Mouse (Mus musculus) spleen, postnatal 4 days (tissue): ENCODE measurements around the gene Sgpl1.

Experiments used
- DNase-seq, 2 experiments: peaks; one replicate each; pipeline ENCODE4 v3.0.0; 2022; ENCODE audit warnings: low spot score in 2 of 2

Gene Sgpl1

GRCm38 (mm10) chr10:61147157-61148040 is at the start of gene Sgpl1:
Sgpl1 (minus strand) TSS chr10:61147703.
- peak; percentile 88 to 94 for DNase-seq

DNA sequence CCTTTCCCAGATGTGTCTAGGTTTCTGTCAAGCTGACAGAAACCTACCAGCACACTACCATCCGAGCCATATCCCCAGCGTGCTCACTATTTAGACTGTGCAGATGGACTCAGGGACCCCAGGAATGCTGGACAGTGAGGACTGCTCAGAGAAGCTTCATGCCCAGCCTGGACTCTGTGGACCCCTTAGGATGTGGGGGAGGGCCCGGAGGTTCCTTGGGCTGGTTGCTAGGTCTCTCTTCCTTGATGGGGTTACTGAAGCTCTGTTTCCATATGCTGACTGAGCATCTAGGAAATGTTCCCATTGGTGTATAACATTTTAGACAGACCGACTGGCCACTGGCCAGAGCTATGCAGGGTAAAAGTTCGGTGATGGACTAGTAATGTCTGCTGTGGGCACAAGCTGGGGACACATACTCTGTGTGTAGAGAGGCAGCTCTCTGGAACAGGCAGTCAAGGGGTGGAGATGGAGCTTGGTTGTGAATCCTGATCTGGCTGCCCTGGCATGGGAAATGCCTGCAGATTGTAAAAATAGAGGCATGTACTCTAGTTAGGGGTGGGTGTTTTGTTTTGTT is 48.3 kb upstream of the Sgpl1 start:
- no peak for DNase-seq

DNA sequence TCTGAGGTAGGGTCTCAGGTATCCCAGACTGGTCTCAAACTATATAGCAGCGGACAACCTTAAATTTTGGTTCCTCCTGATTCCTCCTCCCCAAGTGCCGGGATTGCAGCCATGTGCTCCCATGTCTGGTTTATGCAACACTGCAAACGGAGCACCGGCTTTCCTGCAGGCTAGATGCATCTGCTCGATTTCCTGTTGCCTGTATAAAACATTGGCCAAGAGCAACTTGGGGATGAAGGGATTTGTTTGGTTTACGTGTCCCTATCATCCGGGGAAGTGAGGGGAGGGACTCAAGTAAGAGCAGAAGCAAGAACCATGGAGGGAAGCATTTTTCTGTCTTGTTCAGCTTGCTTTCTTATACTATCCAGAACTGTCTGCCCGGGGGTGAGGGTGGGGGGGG is 47.7 kb upstream of the Sgpl1 start:
- DNase-seq, result no peak

DNA sequence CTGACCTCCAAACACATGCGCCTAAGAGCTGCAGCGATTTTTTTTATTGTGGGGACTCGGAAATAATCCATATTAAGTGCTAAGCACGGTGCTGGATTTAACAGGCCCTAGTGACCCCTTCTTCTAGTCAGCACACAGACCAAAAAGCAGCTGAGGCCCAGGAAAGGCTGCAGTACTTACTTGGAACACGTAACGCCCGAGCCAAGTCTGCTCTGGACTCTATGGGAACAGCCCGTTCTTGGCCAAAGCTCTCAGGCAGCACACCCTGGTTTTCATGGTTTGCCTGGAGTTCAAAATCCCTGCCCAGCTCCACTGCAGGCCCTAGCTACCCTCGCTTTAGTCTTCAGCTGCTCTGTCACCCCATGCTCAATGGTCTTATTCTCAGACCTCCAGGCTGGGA is 47.1 kb upstream of the Sgpl1 start:
- no peak for DNase-seq

DNA sequence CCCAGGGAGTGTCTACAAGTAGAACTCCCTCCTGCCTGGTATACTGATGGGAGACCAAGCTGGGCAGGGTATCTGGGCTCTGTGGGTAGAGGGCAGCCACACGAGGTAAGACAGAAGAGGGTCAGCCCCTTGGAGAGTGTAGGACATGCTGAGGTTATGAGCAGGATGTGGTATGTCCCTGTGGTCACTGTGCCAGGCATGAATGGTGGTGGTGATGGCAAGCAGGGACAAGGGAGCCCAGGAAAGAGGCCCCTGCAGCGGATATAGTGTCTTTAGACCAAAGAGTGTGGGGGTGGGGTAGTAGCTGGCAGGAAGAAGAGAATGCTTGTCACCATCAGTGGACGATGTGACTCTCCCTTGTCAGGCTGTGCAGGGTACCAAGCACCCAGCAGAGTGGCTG is 40.5 kb upstream of the Sgpl1 start:
- DNase-seq, result no peak

DNA sequence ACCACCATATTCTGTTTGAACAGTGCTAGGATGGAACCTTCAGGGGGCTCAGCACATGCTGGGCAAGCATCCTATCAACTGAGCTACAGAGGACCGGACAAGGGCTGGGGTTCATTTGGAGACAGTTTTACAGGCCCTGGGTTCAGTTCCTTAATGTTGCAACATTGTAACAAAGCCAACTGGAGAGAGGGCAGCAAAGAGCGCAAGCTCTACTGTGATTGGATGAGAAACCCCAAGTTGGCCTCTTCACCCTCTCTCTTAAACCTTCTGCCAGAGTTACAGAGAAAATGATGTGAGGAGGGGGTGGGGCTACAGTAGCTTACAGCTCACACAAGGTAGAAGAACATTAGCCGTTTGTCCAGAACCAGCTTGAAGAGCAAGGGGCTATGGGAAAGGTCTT is 39.5 kb upstream of the Sgpl1 start:
- no peak for DNase-seq

DNA sequence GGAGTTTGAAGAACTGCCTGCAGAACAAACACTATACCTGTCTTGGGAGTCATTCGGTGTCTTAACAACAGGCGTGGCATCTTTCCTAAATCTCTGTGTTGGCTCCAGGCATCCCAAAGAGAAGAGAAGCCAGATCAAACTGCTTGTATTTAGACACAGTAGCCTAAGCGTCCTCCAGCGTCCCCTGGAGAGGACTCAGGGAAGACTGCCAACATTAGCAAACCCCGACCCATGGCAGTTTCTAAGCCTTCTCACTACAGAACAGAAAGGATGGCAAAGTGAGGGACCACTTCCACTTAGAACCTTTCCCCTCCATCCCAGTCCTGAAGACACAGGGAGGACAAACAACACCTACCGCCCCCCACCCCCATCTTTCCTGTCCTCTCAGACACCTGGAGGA is 32.4 kb upstream of the Sgpl1 start:
- no peak for DNase-seq

DNA sequence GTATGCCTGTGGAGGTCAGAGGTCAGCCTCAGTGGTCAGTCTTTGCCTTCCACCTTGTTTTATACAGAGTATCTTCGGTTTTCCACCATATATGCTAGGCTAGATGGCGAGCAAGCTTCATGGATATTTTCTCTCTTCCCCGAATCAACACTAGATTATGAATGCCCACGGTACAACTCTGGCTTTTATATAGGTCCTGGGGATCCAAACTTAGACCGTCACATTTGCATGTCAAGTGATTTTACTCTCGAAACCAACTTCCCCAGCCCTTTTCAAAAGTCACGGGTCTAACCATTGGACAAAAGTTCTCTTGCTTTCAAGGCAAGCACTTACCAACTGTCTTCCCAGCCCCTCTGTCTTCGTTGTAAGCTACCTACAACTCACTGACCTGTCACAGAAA is 31.2 kb upstream of the Sgpl1 start:
- no peak for DNase-seq

DNA sequence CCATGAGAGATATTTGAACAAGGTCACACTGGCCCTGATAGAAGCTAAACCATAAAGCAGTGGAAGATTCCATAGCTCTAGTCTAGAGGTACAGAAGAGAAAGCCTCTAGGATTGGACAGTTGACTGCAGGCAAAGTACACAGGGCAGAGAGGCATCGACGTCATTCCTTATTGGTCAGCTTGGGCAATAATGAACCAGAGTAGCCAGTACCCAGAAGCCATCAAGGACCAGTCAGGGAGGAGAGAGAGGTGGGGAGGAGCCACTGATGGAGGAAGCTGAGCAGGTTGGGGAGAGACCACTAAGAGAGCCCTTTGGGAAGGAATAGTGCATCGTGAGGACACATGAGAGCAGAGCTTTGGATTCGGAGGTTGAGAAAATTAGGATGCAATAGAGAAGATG is 30.2 kb upstream of the Sgpl1 start:
- no peak for DNase-seq

DNA sequence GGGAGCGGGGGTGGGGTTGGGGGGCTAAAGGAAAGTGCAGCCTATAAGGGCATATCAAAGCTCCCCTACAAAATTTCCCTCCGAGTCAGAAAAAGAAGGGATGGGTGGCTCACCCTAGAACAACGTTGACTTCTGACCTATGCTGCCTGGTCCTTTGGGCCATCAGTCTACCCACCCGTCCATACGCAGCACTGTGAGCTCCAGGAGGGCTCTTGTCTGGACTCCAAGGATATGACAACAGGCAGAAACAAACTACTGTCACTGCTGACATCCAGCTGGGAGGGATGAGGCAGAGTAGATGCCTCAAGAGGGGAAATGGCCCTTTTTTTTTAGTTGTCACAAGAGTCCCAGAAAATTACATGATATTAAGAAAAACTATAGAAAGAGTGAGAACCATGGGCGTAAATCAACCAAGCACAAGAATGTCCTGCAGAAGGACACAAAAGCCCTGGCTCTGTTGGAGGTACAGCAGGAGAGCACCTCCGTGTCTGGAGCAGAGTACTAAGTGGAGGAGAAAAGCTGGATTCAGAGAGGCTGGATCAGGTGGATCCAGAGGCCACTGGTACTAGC is 28.8 kb upstream of the Sgpl1 start:
- no peak for DNase-seq

GRCm38 (mm10) chr10:61175442-61176204 is 28.1 kb upstream of the Sgpl1 start:
- no peak for DNase-seq

GRCm38 (mm10) chr10:61174711-61175441 is 27.4 kb upstream of the Sgpl1 start:
- DNase-seq, result no peak

GRCm38 (mm10) chr10:61172496-61172895 is 25.0 kb upstream of the Sgpl1 start:
- no peak for DNase-seq

DNA sequence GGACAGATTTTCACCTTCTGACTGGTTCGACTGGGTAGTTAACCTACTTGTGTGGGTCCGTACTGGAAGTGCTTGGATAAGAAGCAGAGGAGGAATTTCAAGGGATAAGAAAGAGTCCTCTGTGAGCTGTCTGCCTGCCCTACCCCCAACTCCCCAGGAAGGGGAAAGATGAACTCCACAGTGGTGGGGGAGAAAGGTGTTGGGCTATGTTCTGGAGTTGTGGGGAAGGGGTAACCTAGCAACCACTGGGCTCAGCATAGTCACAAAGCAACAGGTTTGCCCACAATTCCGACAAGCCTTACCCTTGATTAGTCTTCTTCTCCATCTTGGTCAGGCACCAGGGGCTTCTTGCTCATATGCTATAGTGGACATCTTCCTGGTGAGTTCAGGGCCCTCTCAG is 24.2 kb upstream of the Sgpl1 start, which contains the start of gene Tbata:
Gene Tbata (plus strand): TSS at position 301 of the 400 bp plus-strand sequence.
- no peak for DNase-seq

- no peak for DNase-seq
Observed at GRCm38 (mm10) chr10:61168393-61168792, 20.9 kb upstream of the Sgpl1 start.

DNA sequence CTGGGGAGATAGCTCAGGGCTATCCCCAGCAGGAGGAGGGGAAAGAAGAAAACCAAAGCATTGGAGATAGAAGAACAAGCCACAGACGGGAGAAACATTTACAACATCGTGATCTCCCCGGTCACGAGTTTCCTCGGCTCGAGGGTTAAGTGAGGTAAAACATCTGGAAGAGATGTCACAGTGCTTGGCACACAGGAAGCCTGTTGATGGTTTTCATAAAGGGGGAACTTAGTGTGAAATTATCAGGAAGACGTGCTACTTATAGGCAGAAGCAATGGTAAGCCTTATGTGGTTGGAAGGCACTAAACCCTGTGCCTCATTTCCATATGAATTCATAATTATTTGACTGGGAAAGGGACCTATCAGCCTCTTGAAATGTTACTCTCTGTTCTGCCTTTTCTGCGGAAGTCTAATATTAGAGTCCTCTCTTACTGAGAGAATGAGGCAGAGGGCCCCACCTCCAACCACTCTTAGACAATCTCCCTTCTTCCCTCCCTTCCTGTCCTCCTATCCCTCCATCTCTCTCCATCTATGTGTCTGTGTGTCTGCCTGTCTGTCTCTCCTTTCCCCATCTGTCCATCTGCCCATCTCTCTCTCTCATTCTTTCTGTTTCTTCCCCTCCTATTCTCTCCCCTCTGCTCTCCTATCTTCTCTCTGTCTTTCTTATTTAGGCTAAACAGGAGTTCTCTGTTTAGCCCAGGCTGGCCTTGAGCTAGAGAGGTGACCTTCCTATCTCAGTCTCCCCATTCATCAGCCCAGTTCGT is 20.0 kb upstream of the Sgpl1 start:
- no peak for DNase-seq

DNA sequence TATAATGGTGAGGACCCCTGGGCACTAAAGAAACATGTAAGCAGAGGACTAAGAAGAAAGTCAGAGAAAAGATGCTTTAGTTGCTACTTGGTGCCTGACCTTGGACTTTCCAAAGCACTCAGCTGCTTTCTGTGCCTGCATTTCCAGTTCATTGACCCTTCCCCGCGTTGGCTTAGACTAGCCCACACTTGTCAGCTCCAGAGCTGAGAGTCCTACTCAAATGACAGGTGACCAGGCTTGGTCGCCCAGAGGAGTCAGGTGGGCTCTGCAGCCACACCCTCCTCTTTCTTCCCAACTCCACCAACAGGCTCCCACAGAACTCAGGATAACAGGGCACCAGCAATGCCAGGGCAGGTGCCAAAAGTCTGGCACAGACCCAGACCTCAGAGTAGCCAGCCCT is 14.9 kb upstream of the Sgpl1 start:
- DNase-seq, result no peak

DNA sequence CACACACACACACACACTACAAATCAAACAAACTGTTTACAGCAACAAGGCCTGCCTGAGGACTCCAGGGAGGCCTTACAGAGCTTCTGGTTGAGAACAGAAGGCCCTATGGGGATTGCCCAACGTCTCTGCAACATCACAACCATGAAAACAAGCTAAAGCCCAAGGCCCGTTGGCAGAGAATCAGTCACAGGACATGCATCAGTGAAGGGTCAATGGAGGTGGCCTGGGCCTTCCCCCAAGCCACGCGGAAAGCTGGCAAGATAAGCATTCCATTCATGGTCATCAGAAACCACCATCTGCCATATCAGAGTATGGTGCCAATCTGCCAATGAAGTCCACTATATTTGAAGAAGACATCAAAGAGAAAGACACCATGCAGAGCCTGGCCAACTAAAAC is 13.2 kb upstream of the Sgpl1 start:
- DNase-seq, result no peak

GRCm38 (mm10) chr10:61160089-61160488 is 12.6 kb upstream of the Sgpl1 start:
- DNase-seq, result no peak

DNA sequence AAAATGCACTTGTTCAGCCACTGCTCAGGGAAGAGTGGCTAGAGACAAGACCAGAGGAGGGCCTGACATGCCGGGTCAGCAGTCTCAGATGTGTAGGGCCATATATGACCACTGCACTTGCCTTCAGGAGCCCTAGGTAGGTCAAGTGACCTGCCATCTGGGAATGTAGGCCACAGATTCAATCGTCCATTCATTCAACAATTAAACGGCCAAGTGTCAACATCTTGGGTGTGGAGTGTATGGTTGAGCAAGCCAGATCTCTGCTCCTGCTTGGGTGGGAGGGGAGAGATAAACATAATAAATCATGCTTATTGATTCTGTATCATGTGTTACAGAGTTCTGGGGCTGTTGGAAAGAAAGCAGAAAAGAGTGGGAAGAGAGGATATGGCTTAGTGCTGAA is 11.1 kb upstream of the Sgpl1 start:
- DNase-seq, result no peak

GRCm38 (mm10) chr10:61156453-61156852 is 8.9 kb upstream of the Sgpl1 start:
- no peak for DNase-seq
